Mouse (Mus musculus) G1E-ER4 (cell line): ENCODE data around the gene Gm20867. TPM values are rescaled to one million over a fixed set of nuclear protein-coding genes. Genes with fewer than 3 reads are reported as not detected.
"Not testable (repeated sequence)": the region's sequence is repeated elsewhere in the genome, so short reads cannot be mapped to it uniquely, and the experiment has no call there.

ENCODE experiments used
- GATA1 ChIP-seq: IDR thresholded peaks from one replicate; pipeline ENCODE4 v1.8.0; 2012; ENCODE audit warnings: low read length, inconsistent platforms
- polyA plus RNA-seq: library from polyadenylated mRNA; stranded (reverse); fragments of >175 nt; gene quantifications from 2 replicates; pipeline ENCODE4 v1.2.3, GENCODE M21; 2012

Gm20867 gene
- polyA plus RNA-seq = not detected in 2 replicates

DNA sequence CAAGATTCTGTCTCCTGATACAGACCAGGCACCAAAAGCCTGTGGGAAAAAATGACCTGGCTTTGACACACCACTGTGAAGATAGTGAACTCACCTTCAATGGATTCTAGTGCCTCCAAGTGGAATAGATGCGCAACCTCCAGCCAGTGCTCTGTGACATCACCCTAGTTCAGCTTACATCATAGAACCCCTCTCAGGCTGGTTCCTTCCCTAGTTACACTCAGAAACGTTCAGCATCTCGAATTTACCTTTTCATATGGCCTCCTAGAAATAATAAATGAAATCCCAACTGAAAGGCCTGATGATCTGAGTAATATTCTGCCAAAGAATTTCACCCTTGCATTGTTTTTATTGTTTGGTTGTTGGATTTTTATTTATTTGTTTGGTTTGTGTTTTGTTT lies at the start of gene Gm20867:
Gene Gm20867 (minus strand): TSS at position 101 of the 400 bp plus-strand sequence.
- TF ChIP-seq GATA1 = not testable (repeated sequence)

Other genes starting within 250 kb of the Gm20867 start
- not detected in 2 replicates for gene Gm29564, start 249.8 kb upstream of the Gm20867 start, polyA plus RNA-seq